Mouse (Mus musculus) CH12.LX (cell line): Measurements from ENCODE around the gene Zfp541.

Experiments
- CTCF ChIP-seq, 2 experiments: IDR thresholded peaks in 1 of 2; conservative IDR thresholded peaks in 1 of 2; 2 replicates each; pipeline ENCODE4 v1.5.1; 2011 to 2012; ENCODE audit warnings: low read depth in 2 of 2, low read length in 2 of 2, improper control_type of control experiment in 1 of 2, inconsistent platforms in 1 of 2, mild to moderate bottlenecking in 1 of 2, moderate library complexity in 1 of 2
- HCFC1 ChIP-seq: IDR thresholded peaks from 2 replicates; pipeline ENCODE4 v1.6.1; 2012; ENCODE audit warnings: low read depth, mild to moderate bottlenecking, inconsistent platforms, low read length, improper control_type of control experiment
- MAX ChIP-seq: IDR thresholded peaks from 2 replicates; pipeline ENCODE4 v1.6.1; 2011; ENCODE audit warnings: low read length, improper control_type of control experiment
- SIN3A ChIP-seq: IDR thresholded peaks from 2 replicates; pipeline ENCODE4 v1.6.1; 2012; ENCODE audit warnings: low read length, improper control_type of control experiment, inconsistent platforms
- TCF12 ChIP-seq: IDR thresholded peaks from 2 replicates; pipeline ENCODE4 v1.6.1; 2014; ENCODE audit warnings: low read depth, mild to moderate bottlenecking, inconsistent platforms, low read length, improper control_type of control experiment

DNA sequence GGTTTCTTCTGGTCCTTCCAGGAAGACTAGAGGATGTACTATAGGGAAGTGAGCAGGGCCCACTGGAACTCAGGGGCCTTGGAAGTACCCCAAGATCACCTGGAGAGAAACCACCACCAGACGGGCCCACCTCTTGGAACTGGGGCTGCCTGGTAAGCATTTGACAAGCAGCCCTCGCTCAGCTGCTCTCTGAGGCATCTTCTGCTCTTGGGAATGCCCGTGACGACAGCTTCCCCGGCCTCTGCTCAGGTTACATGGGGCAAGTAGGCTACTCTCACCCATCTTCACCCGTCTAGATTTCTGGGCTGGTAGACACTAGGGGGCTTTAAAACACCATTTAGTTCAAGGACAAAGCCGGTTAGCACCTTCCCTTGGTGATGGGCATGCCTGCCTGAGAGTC is 39.5 kb downstream of the Zfp541 start:
- no peak for TF ChIP-seq SIN3A
- no peak for TF ChIP-seq MAX
- no peak for TF ChIP-seq HCFC1
- TF ChIP-seq TCF12, result no peak
- TF ChIP-seq CTCF (conservative IDR thresholded peaks at IDR 0.05 in 1 of 2, IDR thresholded peaks at IDR 0.05 in 1 of 2; ENCODE audit: low read depth in 2 of 2, low read length in 2 of 2), result no peak
